9 mouse cellular contexts compared by ENCODE assay signal in the genomic region with DNA sequence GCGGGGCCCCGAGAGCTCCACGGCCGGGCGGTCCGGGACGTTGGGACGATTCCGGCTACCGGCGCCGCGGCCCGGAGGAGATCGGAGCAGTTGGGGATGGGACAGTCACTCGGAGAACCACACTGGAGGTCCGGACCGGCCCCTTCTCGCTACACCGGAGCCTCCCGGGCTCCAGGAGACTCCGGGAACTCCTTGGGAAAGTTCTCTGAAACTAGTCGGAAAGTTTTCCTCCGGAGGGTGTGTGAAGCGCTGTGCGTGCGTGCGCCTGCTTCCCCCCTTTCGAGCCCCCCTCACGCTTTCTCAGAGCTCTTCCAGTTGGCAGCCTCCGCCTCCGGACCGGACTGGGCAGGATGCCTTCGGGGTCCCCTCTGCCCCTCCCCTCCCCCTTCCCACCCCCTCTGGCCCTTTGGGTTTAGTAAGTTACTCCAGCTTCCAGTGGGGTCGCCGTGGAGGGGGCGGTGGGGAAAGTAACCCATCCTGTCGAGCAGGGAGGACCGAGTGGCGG. TPM values are rescaled to one million over a fixed set of nuclear protein-coding genes. Genes with fewer than 3 reads are reported as not detected.
A peak's percentile ranks its signal among the peaks of the same experiment; 100 is the strongest.
DNase-seq lines count a peak whose midpoint lies in the region; ATAC-seq and TF ChIP-seq lines count a peak whose summit lies in the region.
"Had no signal": no experiment of that assay in that cellular context is flagged by ENCODE, and none has a peak within 500 bp of the region (broad histone marks: within the 10 kb centered on the region; RNA-seq: fewer than 3 reads in every experiment).

No protein-coding gene starts in this region.

- H3K36me3 ChIP-seq in kidney, embryonic 14.5 days (ENCODE audit: control insufficient read depth, insufficient read depth, low read length), result no peaks in the 10 kb centered on the region
- H3K36me3 ChIP-seq in heart, postnatal 0 days (replicated peaks; ENCODE audit: control insufficient read depth, insufficient read depth, low read length), result no peaks in the 10 kb centered on the region
- no peaks in the 10 kb centered on the region for H3K36me3 ChIP-seq in liver, adult 2 months (ENCODE audit: control insufficient read depth, insufficient read depth, low read length)
- H3K36me3 ChIP-seq in neural tube, embryonic 14.5 days (ENCODE audit: control insufficient read depth, insufficient read depth, low read length), result no peaks in the 10 kb centered on the region

- peaks cover 3% of the 10 kb centered on the region; the same call in 1 of the 2 replicates for H3K79me2 ChIP-seq in liver, adult 2 months (ENCODE audit: control insufficient read depth, insufficient read depth, low read length)

- H3K9ac ChIP-seq in kidney, embryonic 14.5 days (ENCODE audit: low read depth, low read length), result peak overlapping the region; percentile 97
- H3K9ac ChIP-seq in heart, postnatal 0 days (replicated peaks; ENCODE audit: low read depth, low read length), result peak overlapping the region; percentile 86
- H3K9ac ChIP-seq in liver, adult 2 months (ENCODE audit: low read depth, low read length), result peak overlapping the region; percentile 91
- peak overlapping the region; percentile 63 for H3K9ac ChIP-seq in neural tube, embryonic 14.5 days (replicated peaks; ENCODE audit: low read depth, low read length)

- H3K9me3 ChIP-seq in kidney, embryonic 14.5 days (ENCODE audit: control insufficient read depth, low read length), result no peaks in the 10 kb centered on the region
- no peaks in the 10 kb centered on the region for H3K9me3 ChIP-seq in heart, postnatal 0 days (replicated peaks; ENCODE audit: control insufficient read depth, low read length)
- H3K9me3 ChIP-seq in neural tube, embryonic 14.5 days (ENCODE audit: control insufficient read depth, low read length), result no peaks in the 10 kb centered on the region

- peak overlapping the region; percentile 98 for H3K4me3 ChIP-seq in kidney, embryonic 14.5 days (ENCODE audit: low read length)
- H3K4me3 ChIP-seq in brown adipose tissue, adult 24 weeks (ENCODE audit: insufficient read depth, low read depth, low read length), result peak overlapping the region; percentile 88
- H3K4me3 ChIP-seq in heart, postnatal 0 days (ENCODE audit: low read depth, low read length), result peak overlapping the region; percentile 88
- H3K4me3 ChIP-seq in liver, adult 2 months (ENCODE audit: insufficient read depth, low read depth, low read length), result peak overlapping the region; percentile 90
- peak overlapping the region; percentile 54 for H3K4me3 ChIP-seq in neural tube, embryonic 14.5 days (ENCODE audit: low read depth, low read length)

- peak; percentile 21 for ATAC-seq in kidney, embryonic 14.5 days (ENCODE audit: low FRiP score, low TSS enrichment)
- ATAC-seq in heart, postnatal 0 days (ENCODE audit: insufficient read depth, low read depth), result peak; percentile 34
- ATAC-seq in neural tube, embryonic 14.5 days (ENCODE audit: low read depth), result peak; percentile 71; the same call in 1 of the 2 replicates

- TF ChIP-seq CTCF in heart, postnatal 0 days (IDR thresholded peaks at IDR 0.05; ENCODE audit: low read depth), result no peak
- no peak for TF ChIP-seq CTCF in liver, adult 2 months (IDR thresholded peaks at IDR 0.05; ENCODE audit: low read depth, low read length)

- H3K4me1 ChIP-seq in kidney, embryonic 14.5 days (ENCODE audit: control insufficient read depth, insufficient read depth, low read length), result peaks cover 35% of the 10 kb centered on the region
- peaks cover 16% of the 10 kb centered on the region for H3K4me1 ChIP-seq in brown adipose tissue, adult 24 weeks (ENCODE audit: control insufficient read depth, insufficient read depth, insufficient read length, low read length)
- peaks cover 29% of the 10 kb centered on the region for H3K4me1 ChIP-seq in heart, postnatal 0 days (ENCODE audit: control insufficient read depth, insufficient read depth)
- H3K4me1 ChIP-seq in liver, adult 2 months (ENCODE audit: control insufficient read depth, insufficient read depth, low read length), result 0 out of 2 replicates have a peak, but pooled peaks cover 2% of the 10 kb centered on the region
- peaks cover 14% of the 10 kb centered on the region for H3K4me1 ChIP-seq in neural tube, embryonic 14.5 days (ENCODE audit: control insufficient read depth, insufficient read depth, low read length)

- H3K27ac ChIP-seq in kidney, embryonic 14.5 days (ENCODE audit: low read depth, low read length), result peak overlapping the region; percentile 98
- peak overlapping the region; percentile 41; the same call in 1 of the 2 replicates for H3K27ac ChIP-seq in brown adipose tissue, adult 24 weeks (replicated peaks; ENCODE audit: low read depth, low read length)
- peak overlapping the region; percentile 91 for H3K27ac ChIP-seq in heart, postnatal 0 days (ENCODE audit: low read depth)
- peak overlapping the region; percentile 57 for H3K27ac ChIP-seq in liver, adult 2 months (replicated peaks; ENCODE audit: insufficient read depth, low read depth, low read length)
- H3K27ac ChIP-seq in neural tube, embryonic 14.5 days (ENCODE audit: low read depth, low read length), result peak overlapping the region; percentile 63; the same call in 1 of the 2 replicates

- peak overlapping the region; percentile 59 for H3K4me2 ChIP-seq in kidney, embryonic 14.5 days (replicated peaks; ENCODE audit: low read depth, low read length)
- peak overlapping the region; percentile 88 for H3K4me2 ChIP-seq in heart, postnatal 0 days (ENCODE audit: low read depth, low read length)
- H3K4me2 ChIP-seq in neural tube, embryonic 14.5 days (ENCODE audit: low read depth, low read length), result peak overlapping the region; percentile 94

- no peaks in the 10 kb centered on the region for H3K27me3 ChIP-seq in kidney, embryonic 14.5 days (ENCODE audit: control insufficient read depth, insufficient read depth, low read length)
- no peaks in the 10 kb centered on the region for H3K27me3 ChIP-seq in heart, postnatal 0 days (ENCODE audit: control insufficient read depth, insufficient read depth, low read length)
- H3K27me3 ChIP-seq in liver, adult 2 months (ENCODE audit: control insufficient read depth, insufficient read depth, low read length), result peaks cover 13% of the 10 kb centered on the region
- H3K27me3 ChIP-seq in neural tube, embryonic 14.5 days (ENCODE audit: control insufficient read depth, insufficient read depth, low read length), result peaks cover 10% of the 10 kb centered on the region

- DNase-seq in kidney, adult 8-10 months, result no peak
- no peak for DNase-seq in heart, postnatal 0 days (ENCODE audit: low spot score)
- no peak for DNase-seq in liver, adult 2 months (ENCODE audit: extremely low read depth, low read depth, low spot score)
- DNase-seq in right cerebral cortex, adult 2 months (ENCODE audit: low spot score in 2 of 2), result no peak
- no peak for DNase-seq in urinary bladder, postnatal 36 days (ENCODE audit: low spot score in 2 of 2)

- no peak for TF ChIP-seq EP300 in heart, postnatal 0 days (IDR thresholded peaks at IDR 0.05; ENCODE audit: low read depth)

- no peak for TF ChIP-seq POLR2A in liver, adult 2 months (IDR thresholded peaks at IDR 0.05; ENCODE audit: extremely low read depth, insufficient read depth, low read length)

- under 1% methylated on average over 40 of the region's 40 CpGs for WGBS in kidney, embryonic 14.5 days
- 0% methylated on average over 32 of the region's 40 CpGs for WGBS in heart, postnatal 0 days
- WGBS in liver, adult 2 months, result 2% methylated on average over 40 of the region's 40 CpGs
- under 1% methylated on average over 39 of the region's 40 CpGs for WGBS in neural tube, embryonic 14.5 days

RNA-seq across cellular contexts. Expression of a gene that starts 0.6 kb away (rescaled TPM):
- 35.5 and 54.1 TPM in 2 replicates for polyA plus RNA-seq in kidney, embryonic 14.5 days (2014; fragmentation: Nextera tagmentation; extraction: Ambion mirVana)
- polyA plus RNA-seq in brown adipose tissue, adult 24 weeks (2012; ENCODE audit: insufficient read depth, insufficient read length, missing spikeins), result 0.50 and 1.9 TPM in 2 replicates
- total RNA-seq in heart, postnatal 0 days (2014; rRNA removed; ENCODE audit: low replicate concordance), result 23.2 and 31.4 TPM in 2 replicates
- polyA plus RNA-seq in heart, postnatal 0 days (2015; fragmentation: Nextera tagmentation; extraction: Ambion mirVana), result 15.5 and 16.8 TPM in 2 replicates
- 0.60 and 1.0 TPM in 2 replicates for total RNA-seq in liver, adult 2 months (2014; rRNA removed)
- 0.56 and 0.72 TPM in 2 replicates for polyA plus RNA-seq in liver, adult 2 months (2012; rRNA removed)
- polyA plus RNA-seq in neural tube, embryonic 14.5 days (2014; fragmentation: Nextera tagmentation; extraction: Ambion mirVana), result 5.9 and 9.1 TPM in 2 replicates

RNA-seq across cellular contexts. Expression of a gene that starts 12.6 kb away (rescaled TPM):
- polyA plus RNA-seq in kidney, embryonic 14.5 days (2014; fragmentation: Nextera tagmentation; extraction: Ambion mirVana), result 10.7 and 14.8 TPM in 2 replicates
- polyA plus RNA-seq in brown adipose tissue, adult 24 weeks (2012; ENCODE audit: insufficient read depth, insufficient read length, missing spikeins), result 2.1 and 2.4 TPM in 2 replicates
- 35.7 and 46.0 TPM in 2 replicates for total RNA-seq in heart, postnatal 0 days (2014; rRNA removed; ENCODE audit: low replicate concordance)
- 15.9 and 18.2 TPM in 2 replicates for polyA plus RNA-seq in heart, postnatal 0 days (2015; fragmentation: Nextera tagmentation; extraction: Ambion mirVana)
- total RNA-seq in liver, adult 2 months (2014; rRNA removed), result 0.37 and 0.87 TPM in 2 replicates
- 3.7 and 5.0 TPM in 2 replicates for polyA plus RNA-seq in liver, adult 2 months (2012; rRNA removed)
- 5.8 and 6.2 TPM in 2 replicates for polyA plus RNA-seq in neural tube, embryonic 14.5 days (2014; fragmentation: Nextera tagmentation; extraction: Ambion mirVana)

RNA-seq across cellular contexts. Expression of a gene that starts 25.9 kb away (rescaled TPM):
- 83.8 and 101 TPM in 2 replicates for polyA plus RNA-seq in kidney, embryonic 14.5 days (2014; fragmentation: Nextera tagmentation; extraction: Ambion mirVana)
- polyA plus RNA-seq in brown adipose tissue, adult 24 weeks (2012; ENCODE audit: insufficient read depth, insufficient read length, missing spikeins), result 98.2 and 141 TPM in 2 replicates
- total RNA-seq in heart, postnatal 0 days (2014; rRNA removed; ENCODE audit: low replicate concordance), result 20.6 and 26.5 TPM in 2 replicates
- 104 and 113 TPM in 2 replicates for polyA plus RNA-seq in heart, postnatal 0 days (2015; fragmentation: Nextera tagmentation; extraction: Ambion mirVana)
- total RNA-seq in liver, adult 2 months (2014; rRNA removed), result 62.8 and 64.1 TPM in 2 replicates
- 75.0 and 101 TPM in 2 replicates for polyA plus RNA-seq in liver, adult 2 months (2012; rRNA removed)
- polyA plus RNA-seq in neural tube, embryonic 14.5 days (2014; fragmentation: Nextera tagmentation; extraction: Ambion mirVana), result 234 and 247 TPM in 2 replicates

RNA-seq across cellular contexts. Expression of a gene that starts 26.6 kb away (rescaled TPM):
- polyA plus RNA-seq in kidney, embryonic 14.5 days (2014; fragmentation: Nextera tagmentation; extraction: Ambion mirVana), result 0.84 and 2.2 TPM in 2 replicates
- not detected in 2 replicates for polyA plus RNA-seq in brown adipose tissue, adult 24 weeks (2012; ENCODE audit: insufficient read depth, insufficient read length, missing spikeins)
- total RNA-seq in heart, postnatal 0 days (2014; rRNA removed; ENCODE audit: low replicate concordance), result 4.2 TPM in 1 of 2 replicates, not detected in the other
- polyA plus RNA-seq in heart, postnatal 0 days (2015; fragmentation: Nextera tagmentation; extraction: Ambion mirVana), result 0.26 TPM in 1 of 2 replicates, not detected in the other
- total RNA-seq in liver, adult 2 months (2014; rRNA removed), result 1.7 TPM in 1 of 2 replicates, not detected in the other
- not detected in 2 replicates for polyA plus RNA-seq in liver, adult 2 months (2012; rRNA removed)
- 1.8 and 2.6 TPM in 2 replicates for polyA plus RNA-seq in neural tube, embryonic 14.5 days (2014; fragmentation: Nextera tagmentation; extraction: Ambion mirVana)
- total RNA-seq: neutrophil, adult 5-6 weeks had no signal

RNA-seq across cellular contexts. Expression of a gene that starts 29.2 kb away (rescaled TPM):
- 1.3 and 2.3 TPM in 2 replicates for polyA plus RNA-seq in kidney, embryonic 14.5 days (2014; fragmentation: Nextera tagmentation; extraction: Ambion mirVana)
- polyA plus RNA-seq in brown adipose tissue, adult 24 weeks (2012; ENCODE audit: insufficient read depth, insufficient read length, missing spikeins), result 41.6 and 83.6 TPM in 2 replicates
- 293 and 299 TPM in 2 replicates for total RNA-seq in heart, postnatal 0 days (2014; rRNA removed; ENCODE audit: low replicate concordance)
- polyA plus RNA-seq in heart, postnatal 0 days (2015; fragmentation: Nextera tagmentation; extraction: Ambion mirVana), result 455 and 518 TPM in 2 replicates
- 3.5 TPM in 1 of 2 replicates, not detected in the other for total RNA-seq in liver, adult 2 months (2014; rRNA removed)
- 0.10 and 0.16 TPM in 2 replicates for polyA plus RNA-seq in liver, adult 2 months (2012; rRNA removed)
- polyA plus RNA-seq in neural tube, embryonic 14.5 days (2014; fragmentation: Nextera tagmentation; extraction: Ambion mirVana), result 0.29 and 0.39 TPM in 2 replicates
- total RNA-seq: neutrophil, adult 5-6 weeks had no signal

Comparison
In these comparisons a context has a peak if more than half of its experiments do, and no peak if none do; other contexts are left out.
1. ATAC-seq: peak in every context shown above with its lines; median percentile 71 in neural tube, embryonic 14.5 days; 34 in heart, postnatal 0 days; 21 in kidney, embryonic 14.5 days.
2. H3K27ac ChIP-seq: peak in every context shown above with its lines; median percentile 98 in kidney, embryonic 14.5 days; 91 in heart, postnatal 0 days; 63 in neural tube, embryonic 14.5 days; 57 in liver, adult 2 months; 41 in brown adipose tissue, adult 24 weeks.